Mouse (Mus musculus) midbrain, embryonic 13.5 days (tissue): ENCODE results near the gene Rab11fip3. TPM values are rescaled to one million over a fixed set of nuclear protein-coding genes. Genes with fewer than 3 reads are reported as not detected.

Experiments
- ATAC-seq: fragments of 200-750 bp; cut with Nextera tagmentation; 2 replicates; pipeline ENCODE4 v1.8.0; 2017; ENCODE audit warnings: mild to moderate bottlenecking, moderate TSS enrichment, moderate library complexity
- H3K27ac ChIP-seq: fragments of 300-500 bp; sonication (generic); 2 replicates; pipeline ENCODE4 v1.5.1; 2015; ENCODE audit warnings: inconsistent platforms, mild to moderate bottlenecking, moderate library complexity
- H3K27me3 ChIP-seq: fragments of 300-500 bp; sonication (generic); 2 replicates; pipeline ENCODE4 v1.6.1; 2015; ENCODE audit warnings: mild to moderate bottlenecking, inconsistent platforms
- H3K36me3 ChIP-seq: fragments of 300-500 bp; sonication (generic); 2 replicates; pipeline ENCODE4 v1.6.1; 2015; ENCODE audit warnings: mild to moderate bottlenecking, inconsistent platforms
- H3K4me1 ChIP-seq: fragments of 300-500 bp; sonication (generic); replicated peaks from 2 replicates; pipeline ENCODE4 v1.6.1; 2015; ENCODE audit warnings: inconsistent platforms
- H3K4me2 ChIP-seq: fragments of 300-500 bp; sonication (generic); replicated peaks from 2 replicates; pipeline ENCODE4 v1.6.1; 2015; ENCODE audit warnings: moderate library complexity, mild to moderate bottlenecking, inconsistent platforms
- H3K4me3 ChIP-seq: fragments of 300-500 bp; sonication (generic); replicated peaks from 2 replicates; pipeline ENCODE4 v1.5.1; 2015; ENCODE audit warnings: mild to moderate bottlenecking, inconsistent platforms
- H3K9ac ChIP-seq: fragments of 300-500 bp; sonication (generic); replicated peaks from 2 replicates; pipeline ENCODE4 v1.6.1; 2015; ENCODE audit warnings: mild to moderate bottlenecking, inconsistent platforms
- H3K9me3 ChIP-seq: fragments of 300-500 bp; sonication (generic); 2 replicates; pipeline ENCODE4 v1.6.1; 2016; ENCODE audit warnings: mild to moderate bottlenecking, inconsistent platforms
- WGBS: fragments of 180-500 bp; shearing (Covaris S2); methylation state at CpG from one replicate; pipeline ENCODE4 v1.1.7; 2015; 5-methylcytosine and 5-hydroxymethylcytosine counted together
- polyA plus RNA-seq: library from polyadenylated mRNA; unstranded; fragments of >200 nt; fragmentation: Nextera tagmentation; extraction: Ambion mirVana; gene quantifications from 2 replicates; pipeline ENCODE4 v1.2.1, GENCODE M21; 2015

Gene Rab11fip3
- polyA plus RNA-seq, 1 experiment from 2014 or later = 35.0 TPM

- Histone ChIP-seq H3K9ac (no peak overlapping the region), H3K9me3 (no peaks in the 10 kb centered on the region), H3K4me1 (no peaks in the 10 kb centered on the region), H3K36me3 (peaks cover 37% of the 10 kb centered on the region), H3K4me2 (no peak overlapping the region), H3K27me3 (no peaks in the 10 kb centered on the region), H3K4me3 (no peak overlapping the region), H3K27ac (no peak overlapping the region)
- WGBS = 92% methylated on average over 9 of the region's 9 CpGs
- no peak for ATAC-seq
Measured at GRCm38 (mm10) chr17:26021728-26022341, 47.5 kb downstream of the Rab11fip3 start.

GRCm38 (mm10) chr17:26020848-26021347 lies 48.5 kb downstream of the Rab11fip3 start:
- H3K4me1 ChIP-seq = no peaks in the 10 kb centered on the region
- H3K9ac ChIP-seq = no peak overlapping the region
- no peaks in the 10 kb centered on the region for H3K27me3 ChIP-seq
- H3K4me2 ChIP-seq = no peak overlapping the region
- WGBS = 98% methylated on average over 7 of the region's 7 CpGs
- no peak for ATAC-seq
- H3K9me3 ChIP-seq = no peaks in the 10 kb centered on the region
- H3K4me3 ChIP-seq = no peak overlapping the region
- peaks cover 39% of the 10 kb centered on the region for H3K36me3 ChIP-seq
- H3K27ac ChIP-seq = no peak overlapping the region

GRCm38 (mm10) chr17:26018388-26018787 lies 51.0 kb downstream of the Rab11fip3 start:
- H3K4me1 ChIP-seq = no peaks in the 10 kb centered on the region
- no peak overlapping the region for H3K27ac ChIP-seq
- H3K4me3 ChIP-seq = no peak overlapping the region
- H3K9ac ChIP-seq = no peak overlapping the region
- no peak for ATAC-seq
- H3K36me3 ChIP-seq = peaks cover 50% of the 10 kb centered on the region
- no peaks in the 10 kb centered on the region for H3K9me3 ChIP-seq
- WGBS = 92% methylated on average over 3 of the region's 3 CpGs
- no peak overlapping the region for H3K4me2 ChIP-seq
- H3K27me3 ChIP-seq = no peaks in the 10 kb centered on the region

GRCm38 (mm10) chr17:26017949-26018348 lies 51.4 kb downstream of the Rab11fip3 start:
- Histone ChIP-seq H3K4me1 (no peaks in the 10 kb centered on the region), H3K9ac (no peak overlapping the region), H3K4me3 (no peak overlapping the region), H3K36me3 (peaks cover 49% of the 10 kb centered on the region), H3K9me3 (no peaks in the 10 kb centered on the region), H3K4me2 (no peak overlapping the region), H3K27ac (no peak overlapping the region), H3K27me3 (no peaks in the 10 kb centered on the region)
- ATAC-seq = no peak
- WGBS = 87% methylated on average over 5 of the region's 5 CpGs

GRCm38 (mm10) chr17:26017021-26017420 lies 52.3 kb downstream of the Rab11fip3 start:
- H3K4me2 ChIP-seq = no peak overlapping the region
- H3K4me3 ChIP-seq = no peak overlapping the region
- no peaks in the 10 kb centered on the region for H3K27me3 ChIP-seq
- peaks cover 54% of the 10 kb centered on the region for H3K36me3 ChIP-seq
- no peaks in the 10 kb centered on the region for H3K9me3 ChIP-seq
- no peak overlapping the region for H3K9ac ChIP-seq
- ATAC-seq = no peak
- H3K27ac ChIP-seq = no peak overlapping the region
- H3K4me1 ChIP-seq = no peaks in the 10 kb centered on the region
- WGBS = 90% methylated on average over 3 of the region's 3 CpGs

- H3K36me3 ChIP-seq = peaks cover 61% of the 10 kb centered on the region
Measured at GRCm38 (mm10) chr17:26013711-26014110, 55.6 kb downstream of the Rab11fip3 start.

GRCm38 (mm10) chr17:26011841-26012460 lies 57.4 kb downstream of the Rab11fip3 start:
- 12% methylated on average over 15 of the region's 15 CpGs for WGBS
- no peak overlapping the region for H3K27ac ChIP-seq
- H3K27me3 ChIP-seq = no peaks in the 10 kb centered on the region
- ATAC-seq = peak; percentile 65
- no peak overlapping the region; the same call in 1 of the 2 replicates for H3K4me2 ChIP-seq
- H3K36me3 ChIP-seq = peaks cover 69% of the 10 kb centered on the region
- H3K4me1 ChIP-seq = no peaks in the 10 kb centered on the region
- H3K9ac ChIP-seq = no peak overlapping the region
- no peak overlapping the region for H3K4me3 ChIP-seq
- H3K9me3 ChIP-seq = no peaks in the 10 kb centered on the region

More at GRCm38 (mm10) chr17:26013711-26014110, 55.6 kb downstream of the Rab11fip3 start:
- no peaks in the 10 kb centered on the region for H3K9me3 ChIP-seq
- H3K4me3 ChIP-seq = no peak overlapping the region
- no peak overlapping the region for H3K4me2 ChIP-seq
- H3K27me3 ChIP-seq = no peaks in the 10 kb centered on the region
- H3K4me1 ChIP-seq = no peaks in the 10 kb centered on the region
- 78% methylated on average over 10 of the region's 10 CpGs for WGBS
- H3K9ac ChIP-seq = no peak overlapping the region
- no peak for ATAC-seq
- no peak overlapping the region for H3K27ac ChIP-seq

GRCm38 (mm10) chr17:26009540-26009939 lies 59.8 kb downstream of the Rab11fip3 start:
- Histone ChIP-seq H3K27ac (peak overlapping the region; percentile 42), H3K4me2 (no peak overlapping the region), H3K4me3 (no peak overlapping the region), H3K9ac (no peak overlapping the region), H3K27me3 (no peaks in the 10 kb centered on the region), H3K36me3 (peaks cover 75% of the 10 kb centered on the region), H3K4me1 (no peaks in the 10 kb centered on the region), H3K9me3 (no peaks in the 10 kb centered on the region)
- peak; percentile 86 for ATAC-seq
- WGBS = 33% methylated on average over 4 of the region's 4 CpGs

GRCm38 (mm10) chr17:26008787-26009186 lies 60.6 kb downstream of the Rab11fip3 start:
- H3K36me3 ChIP-seq = peaks cover 75% of the 10 kb centered on the region
- H3K4me2 ChIP-seq = no peak overlapping the region
- no peak for ATAC-seq
- no peaks in the 10 kb centered on the region for H3K4me1 ChIP-seq
- H3K27me3 ChIP-seq = no peaks in the 10 kb centered on the region
- H3K9ac ChIP-seq = no peak overlapping the region
- 91% methylated on average over 7 of the region's 7 CpGs for WGBS
- H3K27ac ChIP-seq = peak overlapping the region; percentile 42; the same call in 1 of the 2 replicates
- H3K9me3 ChIP-seq = no peaks in the 10 kb centered on the region
- no peak overlapping the region for H3K4me3 ChIP-seq

- ATAC-seq = no peak
- H3K36me3 ChIP-seq = peaks cover 73% of the 10 kb centered on the region
Measured at GRCm38 (mm10) chr17:26008331-26008730, 61.0 kb downstream of the Rab11fip3 start.

GRCm38 (mm10) chr17:26007646-26008045 lies 61.7 kb downstream of the Rab11fip3 start:
- Histone ChIP-seq H3K9me3 (no peaks in the 10 kb centered on the region), H3K27ac (no peak overlapping the region), H3K4me2 (no peak overlapping the region), H3K4me1 (no peaks in the 10 kb centered on the region), H3K4me3 (no peak overlapping the region), H3K9ac (no peak overlapping the region), H3K36me3 (peaks cover 76% of the 10 kb centered on the region), H3K27me3 (no peaks in the 10 kb centered on the region)
- 84% methylated on average over 2 of the region's 2 CpGs for WGBS
- ATAC-seq = no peak

More at GRCm38 (mm10) chr17:26008331-26008730, 61.0 kb downstream of the Rab11fip3 start:
- Histone ChIP-seq H3K27ac (no peak overlapping the region), H3K27me3 (no peaks in the 10 kb centered on the region), H3K4me1 (no peaks in the 10 kb centered on the region), H3K9ac (no peak overlapping the region), H3K4me2 (no peak overlapping the region), H3K9me3 (no peaks in the 10 kb centered on the region), H3K4me3 (no peak overlapping the region)

GRCm38 (mm10) chr17:26005731-26006450 lies 63.5 kb downstream of the Rab11fip3 start:
- peaks cover 81% of the 10 kb centered on the region for H3K36me3 ChIP-seq
- no peak for ATAC-seq
- 86% methylated on average over 10 of the region's 10 CpGs for WGBS

More at GRCm38 (mm10) chr17:26005731-26006450, 63.5 kb downstream of the Rab11fip3 start:
- Histone ChIP-seq H3K27ac (no peak overlapping the region), H3K27me3 (no peaks in the 10 kb centered on the region), H3K9me3 (no peaks in the 10 kb centered on the region), H3K4me1 (no peaks in the 10 kb centered on the region), H3K4me3 (no peak overlapping the region), H3K4me2 (no peak overlapping the region), H3K9ac (no peak overlapping the region)
